Mouse (Mus musculus): ENCODE measurements around the gene Mxra7. TPM values are rescaled to one million over a fixed set of nuclear protein-coding genes. Genes with fewer than 3 reads are reported as not detected.
"Not testable (repeated sequence)": the region's sequence is repeated elsewhere in the genome, so short reads cannot be mapped to it uniquely, and the experiment has no call there.

The Mxra7 gene
- total RNA-seq, 2 experiments from 2014 or later = 0.10 TPM; not detected in 1

DNA sequence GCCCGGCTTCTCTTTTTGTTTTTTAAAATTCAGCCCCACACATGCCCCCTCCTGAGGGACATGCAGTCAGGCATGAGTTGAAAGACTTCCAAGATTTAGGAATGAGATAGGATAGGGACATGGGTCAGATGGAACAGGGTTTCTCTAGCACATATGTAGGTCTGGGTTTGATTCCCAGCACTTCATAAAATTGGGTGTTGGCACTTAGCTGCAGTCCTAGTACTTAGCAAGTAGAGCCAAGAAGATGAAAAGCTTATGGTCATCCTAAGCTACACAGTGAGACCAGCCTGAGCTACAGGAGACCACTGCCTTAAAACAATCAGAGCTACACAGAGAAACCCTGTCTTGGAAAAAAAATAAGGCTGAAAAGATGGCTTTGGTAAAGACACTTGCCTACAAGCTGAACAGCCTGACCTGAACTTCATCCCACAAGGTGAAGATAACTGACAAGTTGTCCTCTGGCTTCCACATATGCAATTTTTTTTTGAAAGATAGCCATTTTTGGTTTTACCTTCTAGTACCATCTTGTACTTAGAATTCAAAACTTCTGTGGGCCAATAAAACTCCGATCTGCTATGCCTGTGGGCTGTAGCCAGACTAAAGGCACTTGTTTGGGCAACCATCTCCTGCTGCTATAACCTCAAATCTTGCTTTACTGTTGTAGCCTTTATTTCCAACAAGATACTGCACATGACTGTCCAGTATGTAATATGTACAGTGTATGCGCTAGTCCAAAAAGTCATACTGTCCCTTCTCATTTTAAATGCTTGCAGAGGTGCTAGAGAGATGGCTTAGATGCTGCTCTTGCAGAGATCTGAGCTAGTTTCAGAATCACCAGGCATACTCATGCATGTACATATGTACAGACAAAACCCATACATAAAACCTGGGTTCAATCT lies 19.6 kb upstream of the Mxra7 start:
- no peak for ATAC-seq (replicated peaks; ENCODE audit: poor library complexity)

- no peak for ATAC-seq (replicated peaks; ENCODE audit: poor library complexity)
Measured at GRCm38 (mm10) chr11:116846593-116847181, 18.8 kb upstream of the Mxra7 start.

GRCm38 (mm10) chr11:116843261-116844233 lies 15.7 kb upstream of the Mxra7 start, which contains the start of the genes Mettl23 and Jmjd6:
Gene Mettl23 (plus strand): TSS chr11:116843278.
Gene Jmjd6 (minus strand): TSS chr11:116843449.
- ATAC-seq (replicated peaks; ENCODE audit: poor library complexity) = peak; percentile 87

- ATAC-seq (replicated peaks; ENCODE audit: poor library complexity) = peak; percentile 44
Measured at GRCm38 (mm10) chr11:116842531-116843260, 14.8 kb upstream of the Mxra7 start.

DNA sequence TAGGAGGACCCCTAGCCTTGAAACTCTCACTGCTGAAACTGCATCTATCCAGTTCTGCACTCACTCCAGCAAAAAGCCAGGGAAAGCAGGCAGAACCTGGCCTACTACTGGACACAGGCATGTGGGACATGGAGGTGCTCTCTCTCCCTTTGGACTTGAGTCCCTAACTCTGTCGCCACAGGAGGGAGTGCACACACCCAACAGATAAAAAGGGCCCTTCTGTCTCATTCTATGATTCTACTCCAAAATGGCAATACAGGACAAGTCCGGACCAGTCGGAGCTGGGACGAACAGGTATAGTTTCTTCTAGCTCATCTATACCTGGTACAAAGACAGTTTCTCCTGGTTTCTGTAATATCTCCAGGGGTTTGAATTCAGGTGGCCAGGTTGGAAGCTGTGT lies 12.9 kb upstream of the Mxra7 start:
- no peak for ATAC-seq (replicated peaks; ENCODE audit: poor library complexity)

DNA sequence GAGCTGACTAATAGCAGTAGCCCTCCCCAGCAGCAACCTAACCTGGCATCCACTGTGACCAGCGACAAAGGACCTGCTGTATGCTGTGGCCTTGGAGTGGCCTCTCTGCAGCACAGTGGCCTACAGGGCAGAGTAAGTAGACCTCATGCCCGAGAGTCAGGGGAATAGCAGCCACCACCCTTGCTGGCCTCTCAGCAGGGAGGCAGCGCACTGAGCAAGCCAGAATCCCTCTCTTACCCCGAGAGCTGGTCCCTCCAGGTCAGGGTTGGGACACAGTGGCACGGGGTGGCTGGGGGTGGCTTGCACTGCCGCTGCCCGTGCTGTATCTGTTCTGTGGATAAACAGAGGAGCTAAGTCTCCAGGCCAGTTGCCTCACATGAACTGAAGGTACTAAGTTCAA lies 11.8 kb upstream of the Mxra7 start:
- ATAC-seq (replicated peaks; ENCODE audit: poor library complexity) = no peak

DNA sequence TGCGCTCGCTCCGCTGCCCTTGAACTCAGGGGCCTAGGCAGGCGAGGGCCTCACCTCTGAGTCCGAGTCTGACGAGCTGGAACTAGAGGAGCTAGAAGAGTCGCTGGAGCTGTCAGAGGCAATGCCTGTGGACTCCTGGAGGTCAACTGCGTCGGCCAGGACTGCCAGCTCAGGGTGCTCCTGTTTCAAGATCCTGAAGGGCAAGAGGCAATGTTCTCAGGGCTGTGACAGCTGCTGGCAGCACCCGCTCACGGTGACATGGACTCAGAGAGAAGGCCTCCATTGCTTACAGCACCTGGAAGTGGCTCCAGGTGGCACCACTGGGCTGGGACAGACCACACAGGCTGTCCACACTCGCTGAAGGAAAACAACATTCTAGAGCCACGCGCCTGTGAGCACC lies 11.1 kb upstream of the Mxra7 start:
- ATAC-seq (replicated peaks; ENCODE audit: poor library complexity) = no peak

- no peak for ATAC-seq (replicated peaks; ENCODE audit: poor library complexity)
Measured at GRCm38 (mm10) chr11:116837441-116837840, 9.6 kb upstream of the Mxra7 start.

DNA sequence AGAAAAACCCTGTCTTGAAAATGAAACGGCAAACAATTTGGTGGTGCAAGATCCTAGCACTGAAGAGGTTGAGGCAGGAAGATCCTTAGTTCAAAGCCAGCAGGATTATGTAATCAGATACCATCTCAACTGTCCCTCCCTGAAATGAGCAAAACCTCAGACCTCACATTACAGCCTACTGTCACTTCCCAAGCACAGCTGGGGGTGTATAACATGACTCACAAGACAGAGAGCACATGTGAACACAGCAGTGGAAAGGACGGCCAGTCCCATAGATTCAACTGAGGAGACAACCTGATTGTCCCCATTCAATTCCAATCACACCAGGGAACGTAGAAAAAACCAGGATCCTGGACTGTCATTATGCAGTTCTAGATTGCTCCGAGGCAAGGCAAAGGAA lies 8.4 kb upstream of the Mxra7 start:
- ATAC-seq (replicated peaks; ENCODE audit: poor library complexity) = peak; percentile 88

DNA sequence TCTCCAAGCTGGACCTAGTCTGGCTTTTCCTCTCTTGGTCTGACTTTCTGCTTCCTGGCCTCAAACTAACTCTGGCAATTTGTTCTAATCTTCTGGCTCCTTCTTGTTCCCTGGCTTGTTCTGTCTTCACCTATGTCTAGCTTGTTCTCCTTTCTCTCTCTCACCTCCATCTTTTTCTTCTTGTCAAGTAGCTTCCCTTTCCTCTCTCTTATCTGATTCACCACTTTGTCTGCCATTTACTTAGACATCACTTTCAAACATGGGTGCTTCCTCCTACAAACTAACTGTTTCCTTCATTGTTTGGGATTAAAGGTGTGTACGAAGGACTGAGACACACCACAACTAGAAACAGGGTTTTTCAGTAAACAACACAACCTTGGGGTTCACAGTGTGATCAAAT lies 7.1 kb upstream of the Mxra7 start:
- ATAC-seq (replicated peaks; ENCODE audit: poor library complexity) = no peak

- ATAC-seq (replicated peaks; ENCODE audit: poor library complexity) = no peak
Measured at GRCm38 (mm10) chr11:116832172-116832685, 4.4 kb upstream of the Mxra7 start.

DNA sequence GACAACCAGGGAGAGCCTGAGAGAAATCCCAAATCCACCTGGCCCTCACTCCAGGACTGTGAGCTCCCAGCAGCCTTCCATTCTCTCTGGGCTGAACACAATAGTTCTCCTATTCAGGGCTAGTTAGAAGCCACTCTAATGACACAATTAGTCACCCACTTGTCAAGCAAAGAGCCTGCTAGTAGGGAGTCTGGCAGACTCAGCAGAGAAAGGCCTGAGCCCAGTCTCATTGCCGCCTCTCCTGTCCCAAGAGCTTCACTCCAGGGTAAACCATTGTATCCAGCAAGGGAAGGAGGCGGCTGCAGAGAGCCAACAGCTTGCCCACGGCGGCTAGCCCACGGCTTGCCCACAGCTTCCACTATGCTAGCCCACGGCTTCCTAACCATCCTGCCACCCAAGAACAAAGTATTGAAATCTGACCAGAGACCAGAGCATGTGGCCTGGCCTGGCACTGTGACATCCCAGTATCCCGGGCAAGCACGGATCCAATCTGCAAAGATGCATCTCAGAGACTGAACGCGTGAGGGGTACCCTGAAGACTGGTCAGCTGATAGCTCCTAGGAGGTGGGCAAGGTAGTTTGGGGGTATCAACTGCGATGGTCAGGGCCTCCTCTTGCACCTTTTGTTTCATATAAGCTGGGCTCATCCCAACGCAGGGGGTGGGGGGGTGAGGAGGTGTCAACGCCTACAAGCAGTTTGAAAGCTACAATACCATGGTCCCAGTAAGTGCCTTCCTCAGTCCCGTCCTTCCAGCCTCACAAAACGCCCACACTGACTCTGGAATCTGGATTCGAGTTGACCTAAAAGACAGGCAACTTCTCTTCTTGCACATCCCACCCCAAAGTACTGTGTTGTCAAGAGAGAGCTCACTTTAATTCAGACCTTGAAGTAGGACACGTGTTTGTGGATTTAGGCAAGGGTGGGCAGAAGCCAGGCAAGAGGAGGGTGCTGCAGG lies 1.0 kb downstream of the Mxra7 start:
- no peak for ATAC-seq (replicated peaks; ENCODE audit: poor library complexity)

DNA sequence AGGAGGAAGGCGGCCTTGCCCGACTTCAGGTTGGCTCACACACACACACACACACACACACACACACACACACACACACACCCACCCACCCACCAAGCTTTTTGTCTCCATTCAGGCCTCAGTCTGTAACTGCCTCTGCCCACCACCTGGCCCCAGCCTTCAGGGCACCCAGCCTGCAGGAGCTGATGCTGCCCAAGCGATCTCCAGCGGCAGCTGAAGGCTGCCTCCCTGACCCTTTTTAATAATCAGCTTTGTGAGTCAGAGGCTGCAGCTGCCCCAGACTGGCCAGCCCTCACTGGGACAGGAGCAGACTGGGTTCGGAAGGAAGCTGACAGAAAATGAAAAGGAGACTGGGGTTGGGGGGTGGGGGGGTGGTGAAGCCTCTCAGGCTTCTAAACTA lies 2.6 kb downstream of the Mxra7 start:
- no peak for ATAC-seq (replicated peaks; ENCODE audit: poor library complexity)

DNA sequence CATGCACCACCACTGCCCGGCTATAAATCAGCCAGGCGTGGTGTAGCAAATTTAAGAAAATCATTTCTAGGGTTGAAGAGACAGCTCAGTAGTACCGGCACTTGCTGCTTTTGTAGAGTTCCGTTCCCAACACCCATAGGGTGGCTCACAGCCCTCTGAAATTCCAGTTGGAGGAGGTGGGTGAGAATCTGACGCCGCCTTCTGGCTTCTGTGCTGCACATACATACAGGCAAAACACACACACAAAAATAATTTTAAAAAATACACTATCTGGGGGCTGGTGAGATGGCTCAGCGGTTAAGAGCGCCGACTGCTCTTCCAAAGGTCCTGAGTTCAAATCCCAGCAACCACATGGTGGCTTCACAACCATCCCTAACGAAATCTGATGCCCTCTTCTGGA lies 4.0 kb downstream of the Mxra7 start:
- ATAC-seq (replicated peaks; ENCODE audit: poor library complexity) = not testable (repeated sequence)

GRCm38 (mm10) chr11:116823255-116823654 lies 4.6 kb downstream of the Mxra7 start:
- no peak for ATAC-seq (replicated peaks; ENCODE audit: poor library complexity)

- ATAC-seq (replicated peaks; ENCODE audit: poor library complexity) = no peak
Measured at GRCm38 (mm10) chr11:116822626-116823025, 5.2 kb downstream of the Mxra7 start.

DNA sequence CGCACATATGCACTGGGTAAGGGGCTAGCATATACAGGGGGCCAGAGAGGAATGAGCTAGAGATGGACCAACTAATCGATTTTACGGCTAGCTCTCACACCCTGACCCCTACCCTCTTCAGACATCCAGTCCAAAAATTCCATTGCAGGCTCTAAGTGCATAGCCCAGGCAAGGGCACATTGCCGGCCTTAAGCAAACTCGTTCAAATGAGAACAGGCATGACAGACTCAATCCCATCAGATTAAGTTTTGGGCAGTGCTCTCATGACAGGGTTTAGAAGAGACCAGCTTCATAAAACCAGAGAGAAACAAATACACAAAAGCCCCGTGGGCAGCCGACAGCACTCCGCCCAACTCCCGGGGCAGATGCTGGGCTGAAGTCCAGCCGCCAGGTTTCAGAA lies 5.6 kb downstream of the Mxra7 start:
- ATAC-seq (replicated peaks; ENCODE audit: poor library complexity) = no peak

- no peak for ATAC-seq (replicated peaks; ENCODE audit: poor library complexity)
Measured at GRCm38 (mm10) chr11:116821057-116821940, 6.5 kb downstream of the Mxra7 start.

All from megakaryocyte progenitor cell, adult 5-6 weeks (primary cell).